Mouse (Mus musculus) kidney, adult 2 months (tissue): ENCODE data around the gene Cdk9.

Experiments used
- CTCF ChIP-seq: fragments of 200-500 bp; conservative IDR thresholded peaks from 2 replicates; pipeline ENCODE4 v1.5.1; 2011; ENCODE audit warnings: low read depth, mild to moderate bottlenecking, control low read depth, low read length, moderate library complexity, mixed read lengths; ENCODE audit not compliant: insufficient read depth, insufficient read length
- POLR2A ChIP-seq: fragments of 200-500 bp; IDR thresholded peaks from one replicate; pipeline ENCODE4 v1.6.1; 2011; ENCODE audit warnings: low read depth, low read length, control low read depth

GRCm38 (mm10) chr2:32739311-32739710 lies 26.4 kb upstream of the Cdk9 start:
- no peak for TF ChIP-seq CTCF
- TF ChIP-seq POLR2A: no peak
